Mouse (Mus musculus) E14TG2a.4 (cell line): Measurements from ENCODE around the gene Tank.

Experiments used
- CTCF ChIP-seq: conservative IDR thresholded peaks from 2 replicates; pipeline ENCODE4 v1.5.1; 2014; ENCODE audit warnings: low read length
- NANOG ChIP-seq: IDR thresholded peaks from 2 replicates; pipeline ENCODE4 v1.6.1; 2014; ENCODE audit warnings: borderline replicate concordance, low read length, mixed read lengths

DNA sequence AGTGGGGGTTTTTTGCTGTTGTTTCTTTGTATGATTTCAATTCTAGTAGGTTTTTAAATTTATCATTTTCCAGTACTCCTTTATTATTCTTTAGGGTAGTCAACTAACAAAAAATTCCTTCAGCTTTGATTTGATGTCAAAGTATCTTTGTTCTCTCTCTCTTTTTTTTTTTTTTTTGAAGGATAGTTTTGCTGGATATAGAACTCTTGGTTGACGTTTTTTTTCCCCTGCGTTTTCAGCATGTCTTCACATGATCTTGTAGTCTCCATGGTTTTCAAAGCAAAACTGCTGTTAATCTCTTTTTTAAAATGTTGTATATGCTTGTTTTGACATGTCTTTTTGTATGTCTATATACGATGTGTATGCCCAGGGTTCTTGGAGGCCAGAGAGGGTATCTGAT lies 7.8 kb downstream of the Tank start:
- TF ChIP-seq CTCF (no peak), NANOG (no peak)
